Mouse (Mus musculus): ENCODE data around the gene Adora2b.

Adora2b gene

DNA sequence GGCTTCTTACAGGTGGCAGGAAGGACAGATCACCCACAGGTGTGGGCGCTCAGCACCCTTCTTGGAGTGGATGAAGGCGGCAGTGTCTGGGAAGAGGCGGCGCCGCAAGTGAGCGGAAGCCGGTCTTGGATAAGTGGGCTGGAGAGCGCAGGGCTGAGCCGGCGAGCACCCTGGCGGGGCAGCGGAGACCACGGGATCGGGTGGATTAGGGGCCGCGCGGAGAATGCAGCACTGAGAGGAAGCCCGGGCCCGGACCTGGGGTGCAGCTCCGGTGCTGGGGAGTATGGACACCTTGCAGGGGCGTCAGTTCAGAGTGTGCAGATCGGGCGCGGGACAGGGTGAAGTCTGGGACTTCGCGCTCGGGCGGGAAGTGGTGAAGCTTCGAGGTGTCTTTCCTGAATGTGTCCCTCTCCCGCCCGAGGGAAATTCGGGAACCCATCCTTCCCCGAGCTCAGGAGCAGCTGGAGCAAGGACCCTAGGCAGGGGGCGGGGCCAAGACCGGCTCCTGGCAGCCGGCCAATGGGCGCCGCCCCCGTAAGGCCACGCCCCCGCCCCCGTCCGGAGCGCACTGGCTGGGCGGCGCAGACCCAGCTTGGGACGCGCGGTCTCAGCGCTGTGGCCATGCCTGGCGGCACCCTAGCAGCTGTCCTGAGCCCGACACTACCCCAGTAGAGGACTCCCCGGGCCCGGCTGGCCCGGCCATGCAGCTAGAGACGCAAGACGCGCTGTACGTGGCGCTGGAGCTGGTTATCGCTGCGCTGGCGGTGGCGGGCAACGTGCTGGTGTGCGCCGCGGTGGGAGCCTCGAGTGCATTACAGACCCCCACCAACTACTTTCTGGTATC lies at the start of gene Adora2b:
TSS of gene Adora2b (plus strand) at position 584 of the 844 bp plus-strand sequence.
- DNase-seq = peak; percentile 86

DNA sequence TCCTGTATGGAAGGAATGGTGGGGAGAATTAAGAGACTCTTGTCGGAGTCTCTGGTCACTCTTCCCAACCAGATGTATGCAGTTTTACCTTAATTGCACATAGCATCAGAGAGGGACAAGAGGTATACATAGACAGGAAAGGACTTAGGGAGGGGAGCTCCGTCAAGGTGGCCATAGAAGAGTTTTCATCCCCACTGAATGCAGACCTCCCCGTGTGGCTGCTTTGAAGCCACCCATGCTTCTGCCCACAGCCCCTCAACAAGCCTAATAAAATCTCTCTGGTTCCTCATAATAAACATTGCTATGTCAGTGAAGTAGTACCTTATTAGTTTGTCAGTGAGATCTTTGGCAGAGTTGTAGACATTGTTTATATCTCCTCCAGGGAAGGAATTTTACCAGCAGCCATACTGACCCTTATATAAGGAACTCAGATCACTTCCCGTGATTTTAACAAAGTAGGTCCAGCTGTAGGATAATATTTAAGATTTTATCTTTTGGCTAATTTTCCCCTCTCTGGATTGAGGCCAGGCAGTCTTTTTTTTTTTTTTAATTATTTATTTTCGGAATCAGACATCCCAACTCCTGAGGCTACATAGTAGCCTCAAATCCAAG lies 47.8 kb upstream of the Adora2b start:
- no peak for DNase-seq

DNA sequence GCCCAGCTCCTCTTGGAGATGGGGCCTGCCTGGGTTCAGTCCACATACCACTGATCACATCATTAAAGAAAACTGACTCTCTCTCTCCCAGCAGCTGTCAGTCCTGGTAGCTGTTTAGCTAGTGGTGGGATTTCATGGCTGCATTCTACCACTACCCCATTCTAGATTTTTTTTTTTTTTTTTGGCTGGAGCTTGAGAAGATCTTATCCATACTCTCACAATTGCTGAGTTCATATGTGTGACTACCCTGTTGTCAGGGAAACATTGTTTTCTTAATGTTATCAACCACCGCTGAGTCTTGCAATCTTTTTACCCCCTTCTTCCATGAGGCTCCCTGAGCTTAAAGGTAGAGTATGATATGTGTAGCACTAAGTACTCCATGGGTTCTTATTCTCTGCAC lies 46.1 kb upstream of the Adora2b start:
- DNase-seq = no peak

DNA sequence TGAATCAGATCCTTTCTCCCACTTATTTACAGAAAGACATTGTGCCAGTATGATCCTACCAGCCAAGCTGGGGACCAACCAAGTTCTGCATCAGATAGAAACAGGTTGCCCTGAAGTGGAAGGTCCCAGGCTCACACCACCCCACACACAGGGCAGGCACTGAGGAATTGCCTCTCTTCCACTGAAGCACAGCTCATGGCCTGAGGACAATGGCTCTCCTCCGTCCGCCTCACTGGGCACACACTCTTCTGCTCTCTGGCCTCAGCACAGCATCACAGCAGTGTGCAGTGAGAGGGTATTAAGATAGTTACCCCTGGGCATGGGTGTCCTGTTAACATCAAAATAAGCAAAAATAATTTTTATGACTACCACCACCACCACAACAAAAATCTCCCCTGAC lies 39.7 kb upstream of the Adora2b start:
- no peak for DNase-seq

DNA sequence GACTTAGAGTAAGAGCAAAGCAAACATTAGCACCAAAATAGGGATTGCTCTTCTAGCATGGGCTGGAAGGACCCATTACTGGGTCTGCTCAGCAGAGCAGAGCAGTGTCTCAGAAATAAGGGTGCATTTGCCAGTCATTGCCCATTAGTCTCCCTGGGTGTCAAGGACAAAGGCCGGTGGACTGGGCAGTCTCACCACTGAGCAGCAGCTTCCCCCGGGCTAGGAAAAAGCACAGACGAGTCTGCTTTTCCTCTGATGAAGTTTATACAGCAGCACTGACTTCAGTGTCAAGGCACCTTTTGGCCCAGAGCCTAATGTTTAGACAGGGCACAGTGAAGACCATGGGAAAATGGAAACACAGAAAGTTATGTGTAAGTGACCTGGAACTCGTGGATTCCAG lies 38.9 kb upstream of the Adora2b start:
- no peak for DNase-seq

GRCm38 (mm10) chr11:62213384-62213989 lies 35.3 kb upstream of the Adora2b start:
- no peak for DNase-seq

DNA sequence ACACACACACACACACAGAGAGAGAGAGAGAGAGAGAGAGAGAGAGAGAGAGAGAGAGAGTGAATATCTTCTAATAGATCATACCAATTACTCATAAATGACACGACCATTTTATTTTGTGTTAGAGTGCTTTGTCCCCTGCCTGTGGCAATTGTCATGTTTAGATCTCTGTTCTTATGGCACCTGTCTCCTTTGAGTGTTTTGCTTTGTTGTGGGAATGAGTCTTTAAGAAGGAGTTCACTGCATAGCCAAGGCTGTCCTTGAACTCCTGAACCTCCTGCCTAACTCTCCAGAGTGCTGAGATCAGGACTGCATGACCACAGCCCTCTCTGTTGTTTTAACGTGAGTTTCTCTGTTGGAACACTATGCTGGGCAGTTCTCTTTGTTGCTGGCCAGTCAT lies 33.7 kb upstream of the Adora2b start:
- no peak for DNase-seq

GRCm38 (mm10) chr11:62217751-62218150 lies 31.0 kb upstream of the Adora2b start:
- DNase-seq = no peak

DNA sequence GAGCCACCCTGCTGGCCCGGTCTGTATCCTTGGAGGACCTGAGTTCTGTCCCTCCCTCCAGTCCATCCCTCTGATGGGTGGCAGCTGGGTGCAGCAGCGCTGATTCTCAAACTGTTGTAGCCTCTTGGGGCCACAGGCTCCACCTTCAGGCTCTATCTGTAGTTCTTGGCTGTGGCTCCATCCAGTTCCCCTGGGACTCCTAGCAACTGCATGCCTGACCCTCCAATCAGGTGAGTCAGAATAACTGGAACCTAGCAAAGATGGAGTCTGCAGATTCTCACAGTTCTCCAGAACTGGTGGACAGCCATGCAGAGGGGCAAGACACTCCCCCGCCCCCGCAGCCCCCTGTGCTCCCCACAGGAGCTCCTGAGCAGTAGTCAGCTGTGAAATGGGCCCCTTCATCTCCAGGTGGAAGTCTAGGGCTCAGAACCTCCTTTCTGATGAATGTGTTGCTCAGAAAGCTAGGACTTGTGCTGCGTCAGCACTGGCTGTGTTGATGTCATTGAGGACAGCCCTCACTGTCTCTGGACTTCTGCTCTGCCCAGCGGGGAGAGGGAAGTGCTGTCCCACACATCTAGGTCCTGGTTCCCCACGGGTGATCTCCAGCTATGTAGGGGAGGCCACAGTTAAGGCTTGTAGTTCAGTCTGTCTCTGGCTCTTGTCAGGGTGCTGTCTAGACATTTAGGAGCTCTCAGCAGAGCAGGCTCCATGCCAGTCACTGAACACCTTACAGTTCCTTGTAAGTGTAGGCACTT lies 27.9 kb upstream of the Adora2b start:
- DNase-seq = peak; percentile 56

DNA sequence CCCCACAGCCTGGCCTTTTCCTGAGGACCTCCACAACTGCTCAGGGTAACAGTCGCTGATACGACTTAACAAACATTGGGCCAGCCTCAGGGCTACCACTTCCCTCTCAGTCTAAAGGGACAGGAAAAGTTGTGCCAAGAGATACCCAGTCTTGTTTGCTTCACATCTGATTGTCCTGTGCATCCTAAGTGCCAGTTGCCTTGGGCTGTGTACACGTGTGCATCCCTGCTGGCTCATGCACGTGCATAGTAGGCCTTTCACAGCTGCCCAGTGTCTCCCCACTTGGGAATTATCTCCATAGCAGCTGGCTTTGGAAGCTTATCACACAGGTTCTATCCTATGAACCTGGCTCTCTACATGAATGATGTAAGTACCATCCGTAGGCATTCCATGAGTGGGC lies 25.4 kb upstream of the Adora2b start:
- no peak for DNase-seq

DNA sequence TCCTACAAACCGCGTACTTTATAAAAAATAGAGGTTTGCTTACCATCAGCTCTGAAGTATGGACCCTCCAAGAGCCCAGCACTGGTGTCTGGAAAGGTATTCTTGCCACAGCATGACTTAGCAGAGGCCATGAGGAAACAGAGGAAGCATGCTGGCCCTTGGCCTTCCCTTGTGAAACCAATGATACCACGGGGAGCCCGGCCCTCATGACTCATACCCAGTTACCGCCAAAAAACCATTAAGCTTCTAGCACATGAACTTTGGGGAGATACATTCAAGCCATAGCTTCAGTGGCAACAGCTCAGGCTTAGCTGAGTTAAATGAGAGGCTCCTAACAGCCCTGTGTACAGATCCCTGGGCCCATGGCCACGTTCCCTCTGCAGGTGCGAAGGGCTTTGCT lies 24.8 kb upstream of the Adora2b start:
- DNase-seq = no peak

DNA sequence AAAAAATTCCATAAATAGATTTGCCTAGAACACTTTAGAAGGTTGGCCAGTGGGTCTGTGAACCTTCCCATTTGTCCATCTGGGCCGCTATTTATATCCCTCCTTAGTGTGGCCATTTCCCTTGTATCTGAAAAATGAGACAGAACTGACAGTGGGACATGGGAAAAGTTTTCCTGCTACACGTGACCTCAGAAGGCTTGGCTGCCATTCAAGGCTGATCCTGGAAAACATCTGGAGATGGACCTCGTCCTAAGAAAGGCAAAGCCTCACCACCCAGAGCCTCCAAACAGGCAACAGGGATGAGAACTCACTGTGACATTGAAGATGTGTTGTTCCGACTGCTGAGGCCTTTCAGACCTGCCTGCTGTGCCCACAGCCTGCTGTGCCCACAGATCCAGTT lies 24.0 kb upstream of the Adora2b start:
- DNase-seq = peak; percentile 29

GRCm38 (mm10) chr11:62240631-62241261 lies 8.0 kb upstream of the Adora2b start:
- peak; percentile 47 for DNase-seq

DNA sequence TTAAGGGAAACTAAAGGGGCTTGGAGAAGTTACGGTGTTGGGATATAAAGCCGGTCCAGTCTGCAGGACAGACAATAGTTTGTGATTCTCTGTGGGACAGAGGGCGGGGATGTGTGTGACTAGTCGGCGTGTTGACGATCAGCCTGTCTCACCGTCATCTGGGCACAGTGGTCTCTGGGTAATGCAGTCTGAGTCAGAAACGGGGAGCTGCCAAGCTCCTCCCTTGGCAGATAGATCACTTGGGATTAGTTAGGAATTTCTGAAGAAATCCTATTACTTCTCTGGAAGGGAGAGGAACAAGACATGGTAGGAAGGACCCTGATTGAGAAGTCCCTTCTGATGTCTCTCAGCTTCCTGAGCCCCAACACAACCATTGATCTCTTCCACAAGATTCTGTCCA lies 4.9 kb upstream of the Adora2b start:
- no peak for DNase-seq

- DNase-seq = no peak
Measured at GRCm38 (mm10) chr11:62244471-62244870, 4.3 kb upstream of the Adora2b start.

- DNase-seq = no peak
Measured at GRCm38 (mm10) chr11:62247759-62248400, 904 bp upstream of the Adora2b start.

GRCm38 (mm10) chr11:62249266-62250037 lies 668 bp downstream of the Adora2b start:
- DNase-seq = peak; percentile 69

DNA sequence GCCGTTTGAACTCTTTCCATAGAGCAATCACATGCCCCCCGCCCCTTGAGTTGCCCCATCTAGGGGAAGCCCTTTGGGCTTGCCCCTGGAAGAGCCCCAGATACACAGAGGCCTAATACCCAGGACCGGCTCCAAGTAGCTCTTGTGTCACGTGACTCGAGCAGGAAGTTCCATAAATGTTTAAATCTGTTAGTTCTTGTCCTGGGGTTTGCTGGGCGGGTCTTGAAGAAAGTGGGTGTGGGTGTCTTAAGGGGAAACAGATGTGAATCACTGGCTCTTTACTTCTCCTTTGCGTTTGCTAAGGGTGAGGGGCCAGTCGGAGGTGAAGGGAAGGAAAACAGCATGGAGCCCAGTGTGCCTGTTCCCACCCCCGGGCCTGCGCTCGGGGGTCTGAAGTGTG lies 2.3 kb downstream of the Adora2b start:
- peak; percentile 40 for DNase-seq

DNA sequence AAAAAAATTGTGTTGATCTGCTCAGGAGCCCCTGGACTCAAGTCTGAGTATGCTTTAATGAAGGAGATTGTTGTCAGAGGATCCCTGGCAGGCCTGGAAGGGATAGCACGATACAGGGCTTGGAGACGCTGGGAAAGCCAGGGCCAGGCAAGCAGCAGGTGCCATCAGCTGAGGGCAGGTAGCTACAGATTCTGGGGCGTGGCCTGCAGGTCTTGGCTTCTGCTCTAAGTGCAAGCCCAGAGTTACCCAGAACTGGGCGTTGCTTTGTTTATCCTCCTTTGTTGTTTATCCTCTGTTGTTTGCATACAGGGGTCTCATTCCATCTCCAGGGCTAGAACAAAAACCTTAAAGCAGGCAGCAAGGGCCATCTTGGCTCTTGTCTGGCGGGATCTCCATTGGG lies 4.6 kb downstream of the Adora2b start:
- no peak for DNase-seq

DNA sequence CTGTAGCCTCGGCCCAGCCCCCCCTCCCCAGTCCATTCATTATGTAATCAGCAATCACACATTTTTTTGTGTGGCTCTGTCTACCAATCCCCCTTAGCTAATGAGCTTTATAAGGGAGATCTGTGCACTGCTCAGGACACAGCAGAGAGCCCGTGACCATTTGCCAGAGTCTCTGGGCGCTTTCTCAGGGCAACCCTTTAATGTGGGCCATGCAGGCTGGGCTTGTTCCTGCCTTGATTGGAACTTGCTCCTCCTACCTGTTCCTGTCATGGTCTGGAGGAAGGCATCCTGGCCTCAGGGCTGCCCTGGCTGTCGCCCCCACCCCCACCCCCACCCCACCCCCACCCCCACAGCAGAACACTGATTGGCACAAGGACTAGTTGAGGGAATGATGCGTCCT lies 10.4 kb downstream of the Adora2b start:
- DNase-seq = no peak

GRCm38 (mm10) chr11:62263599-62263998 lies 14.8 kb downstream of the Adora2b start:
- DNase-seq = no peak

DNA sequence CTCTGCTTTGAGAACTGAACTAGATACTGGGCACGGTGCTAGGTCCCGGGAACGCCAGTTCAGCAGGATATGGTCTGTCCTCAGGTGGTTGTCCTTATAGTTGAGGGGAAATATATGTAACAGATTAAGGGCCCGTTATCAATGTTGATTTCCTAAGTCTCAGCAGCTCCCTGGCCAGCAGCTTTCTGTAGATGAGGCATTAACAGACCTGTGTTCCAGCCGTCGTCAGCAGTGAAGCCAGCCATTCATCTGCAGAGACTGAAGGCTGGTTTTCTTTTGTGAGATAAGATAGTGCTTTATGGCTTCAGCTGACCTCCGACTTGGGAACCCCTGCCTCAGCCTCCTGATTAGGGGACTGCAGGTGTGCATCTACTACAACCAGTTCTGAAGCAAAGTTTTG lies 15.2 kb downstream of the Adora2b start:
- DNase-seq = no peak
